Mouse (Mus musculus) liver, embryonic 18 days (tissue): ENCODE data around the gene B020031M17Rik. TPM values are rescaled to one million over a fixed set of nuclear protein-coding genes. Genes with fewer than 3 reads are reported as not detected.

Experiments
- polyA plus RNA-seq: library from polyadenylated mRNA; depleted of rRNA; stranded (reverse); fragments of >200 nt; gene quantifications from 2 replicates; pipeline ENCODE4 v1.2.3, GENCODE M21; 2012; rRNA removed

The B020031M17Rik gene
- polyA plus RNA-seq = not detected in 2 replicates

GRCm38 (mm10) chr13:119950706-119951105, at the start of gene B020031M17Rik:
B020031M17Rik (minus strand) TSS chr13:119950806.

GRCm38 (mm10) chr13:119929172-119929571, 21.4 kb downstream of the B020031M17Rik start, which contains the start of gene Gm21761:
Gm21761 (minus strand) TSS chr13:119929272.

Other genes starting within 250 kb of the B020031M17Rik start
- 0.08 and 0.10 TPM in 2 replicates for gene Nim1k, start 194.9 kb downstream of the B020031M17Rik start, polyA plus RNA-seq
- gene Zfp131, start 159.9 kb downstream of the B020031M17Rik start, polyA plus RNA-seq = 7.7 and 7.9 TPM in 2 replicates
- not detected in 2 replicates for gene AF067063, start 120.6 kb downstream of the B020031M17Rik start, polyA plus RNA-seq
- gene D13Ertd608e, start 114.8 kb downstream of the B020031M17Rik start, polyA plus RNA-seq = not detected in 2 replicates
- gene Tcstv1, start 56.0 kb downstream of the B020031M17Rik start, polyA plus RNA-seq = not detected in 2 replicates
- not detected in 2 replicates for gene Gm21761, start 21.5 kb downstream of the B020031M17Rik start, polyA plus RNA-seq
- gene Gm36079, start 76.2 kb upstream of the B020031M17Rik start, polyA plus RNA-seq = not detected in 2 replicates
- gene Gm21188, start 101.4 kb upstream of the B020031M17Rik start, polyA plus RNA-seq = 1.1 and 2.0 TPM in 2 replicates
- gene Gm20767, start 189.4 kb upstream of the B020031M17Rik start, polyA plus RNA-seq = not detected in 2 replicates
- not detected in 2 replicates for gene Gm21818, start 221.6 kb upstream of the B020031M17Rik start, polyA plus RNA-seq